Mouse (Mus musculus): ENCODE measurements at regions not wholly inside any gene's neighbourhood (a gene's known extent, or its start where the extent isn't known, plus 50 kb on each side); places are given as distances from the start of the nearest gene placed in this dataset.

GRCm38 (mm10) chr3:41171310-41171709 is 88.5 kb upstream of the Pgrmc2 start:
- ATAC-seq (ENCODE audit: insufficient number of reproducible peaks, low FRiP score, low TSS enrichment, low read depth) (no peak), DNase-seq (ENCODE audit: low spot score) (peak; percentile 12)
- H3K4me2 ChIP-seq (ENCODE audit: low read depth, severe bottlenecking) = no peak overlapping the region
- H3K27me3 ChIP-seq (ENCODE audit: control insufficient read depth, insufficient read depth, low read length) = no peaks in the 10 kb centered on the region
- H3K27ac ChIP-seq (replicated peaks; ENCODE audit: low read depth, low read length) = no peak overlapping the region
- H3K9me3 ChIP-seq (ENCODE audit: control insufficient read depth, low read length) = no peaks in the 10 kb centered on the region
- H3K4me3 ChIP-seq (ENCODE audit: low read depth, low read length) = no peak overlapping the region
- no peak overlapping the region for H3K9ac ChIP-seq (ENCODE audit: low read length)
- H3K36me3 ChIP-seq (ENCODE audit: control insufficient read depth, insufficient read depth, low read length) = no peaks in the 10 kb centered on the region
- WGBS = 94% methylated on average over 4 of the region's 4 CpGs
- no peaks in the 10 kb centered on the region for H3K4me1 ChIP-seq (ENCODE audit: control insufficient read depth, insufficient read depth, low read length)

- Histone ChIP-seq H3K9ac (ENCODE audit: low read length) (no peak overlapping the region), H3K4me3 (ENCODE audit: low read depth, low read length) (no peak overlapping the region), H3K36me3 (ENCODE audit: control insufficient read depth, insufficient read depth, low read length) (no peaks in the 10 kb centered on the region), H3K4me1 (ENCODE audit: control insufficient read depth, insufficient read depth, low read length) (no peaks in the 10 kb centered on the region), H3K27ac (replicated peaks; ENCODE audit: low read depth, low read length) (no peak overlapping the region), H3K4me2 (ENCODE audit: low read depth, severe bottlenecking) (no peak overlapping the region), H3K9me3 (ENCODE audit: control insufficient read depth, low read length) (no peaks in the 10 kb centered on the region), H3K27me3 (ENCODE audit: control insufficient read depth, insufficient read depth, low read length) (no peaks in the 10 kb centered on the region)
- ATAC-seq (ENCODE audit: insufficient number of reproducible peaks, low FRiP score, low TSS enrichment, low read depth) = no peak
- DNase-seq (ENCODE audit: low spot score) = peak; percentile 13
- WGBS = 78% methylated on average over 6 of the region's 6 CpGs
Observed at GRCm38 (mm10) chr3:41170566-41170965, 87.7 kb upstream of the Pgrmc2 start.

GRCm38 (mm10) chr3:41169430-41169829 is 86.6 kb upstream of the Pgrmc2 start:
- Histone ChIP-seq H3K4me2 (ENCODE audit: low read depth, severe bottlenecking) (no peak overlapping the region), H3K27ac (replicated peaks; ENCODE audit: low read depth, low read length) (no peak overlapping the region), H3K27me3 (ENCODE audit: control insufficient read depth, insufficient read depth, low read length) (no peaks in the 10 kb centered on the region), H3K4me1 (ENCODE audit: control insufficient read depth, insufficient read depth, low read length) (no peaks in the 10 kb centered on the region), H3K9ac (ENCODE audit: low read length) (no peak overlapping the region), H3K36me3 (ENCODE audit: control insufficient read depth, insufficient read depth, low read length) (no peaks in the 10 kb centered on the region), H3K4me3 (ENCODE audit: low read depth, low read length) (no peak overlapping the region), H3K9me3 (ENCODE audit: control insufficient read depth, low read length) (no peaks in the 10 kb centered on the region)
- ATAC-seq (ENCODE audit: insufficient number of reproducible peaks, low FRiP score, low TSS enrichment, low read depth) (no peak), DNase-seq (ENCODE audit: low spot score) (peak; percentile 13)
- WGBS = 88% methylated on average over 10 of the region's 10 CpGs

- H3K4me1 ChIP-seq (ENCODE audit: control insufficient read depth, insufficient read depth, low read length) = no peaks in the 10 kb centered on the region
- no peaks in the 10 kb centered on the region for H3K9me3 ChIP-seq (ENCODE audit: control insufficient read depth, low read length)
- H3K4me2 ChIP-seq (ENCODE audit: low read depth, severe bottlenecking) = no peak overlapping the region
- no peaks in the 10 kb centered on the region for H3K36me3 ChIP-seq (ENCODE audit: control insufficient read depth, insufficient read depth, low read length)
- 81% methylated on average over 11 of the region's 11 CpGs for WGBS
- no peak overlapping the region for H3K4me3 ChIP-seq (ENCODE audit: low read depth, low read length)
- H3K27ac ChIP-seq (replicated peaks; ENCODE audit: low read depth, low read length) = no peak overlapping the region
- DNase-seq (ENCODE audit: low spot score) (peak; percentile 25), ATAC-seq (ENCODE audit: insufficient number of reproducible peaks, low FRiP score, low TSS enrichment, low read depth) (no peak)
- H3K9ac ChIP-seq (ENCODE audit: low read length) = no peak overlapping the region
- no peaks in the 10 kb centered on the region for H3K27me3 ChIP-seq (ENCODE audit: control insufficient read depth, insufficient read depth, low read length)
Observed at GRCm38 (mm10) chr3:41168181-41168967, 85.5 kb upstream of the Pgrmc2 start.

- H3K9ac ChIP-seq (ENCODE audit: low read length) = no peak overlapping the region
- peak; percentile 13 for DNase-seq (ENCODE audit: low spot score)
- no peaks in the 10 kb centered on the region for H3K9me3 ChIP-seq (ENCODE audit: control insufficient read depth, low read length)
- H3K4me2 ChIP-seq (ENCODE audit: low read depth, severe bottlenecking) = no peak overlapping the region
- no peak overlapping the region for H3K27ac ChIP-seq (replicated peaks; ENCODE audit: low read depth, low read length)
- 87% methylated on average over 3 of the region's 3 CpGs for WGBS
- H3K27me3 ChIP-seq (ENCODE audit: control insufficient read depth, insufficient read depth, low read length) = no peaks in the 10 kb centered on the region
- H3K4me1 ChIP-seq (ENCODE audit: control insufficient read depth, insufficient read depth, low read length) = no peaks in the 10 kb centered on the region
- H3K36me3 ChIP-seq (ENCODE audit: control insufficient read depth, insufficient read depth, low read length) = no peaks in the 10 kb centered on the region
- ATAC-seq (ENCODE audit: insufficient number of reproducible peaks, low FRiP score, low TSS enrichment, low read depth) = no peak
- no peak overlapping the region for H3K4me3 ChIP-seq (ENCODE audit: low read depth, low read length)
Observed at GRCm38 (mm10) chr3:41167476-41167875, 84.6 kb upstream of the Pgrmc2 start.

- ATAC-seq (ENCODE audit: insufficient number of reproducible peaks, low FRiP score, low TSS enrichment, low read depth) (no peak), DNase-seq (ENCODE audit: low spot score) (peak; percentile 12)
- H3K27ac ChIP-seq (replicated peaks; ENCODE audit: low read depth, low read length) = no peak overlapping the region
- 86% methylated on average over 7 of the region's 7 CpGs for WGBS
- H3K9ac ChIP-seq (ENCODE audit: low read length) = no peak overlapping the region
- no peaks in the 10 kb centered on the region for H3K27me3 ChIP-seq (ENCODE audit: control insufficient read depth, insufficient read depth, low read length)
- no peaks in the 10 kb centered on the region for H3K9me3 ChIP-seq (ENCODE audit: control insufficient read depth, low read length)
- no peak overlapping the region for H3K4me2 ChIP-seq (ENCODE audit: low read depth, severe bottlenecking)
- no peak overlapping the region for H3K4me3 ChIP-seq (ENCODE audit: low read depth, low read length)
- no peaks in the 10 kb centered on the region for H3K36me3 ChIP-seq (ENCODE audit: control insufficient read depth, insufficient read depth, low read length)
- no peaks in the 10 kb centered on the region for H3K4me1 ChIP-seq (ENCODE audit: control insufficient read depth, insufficient read depth, low read length)
Observed at GRCm38 (mm10) chr3:41164736-41165135, 81.9 kb upstream of the Pgrmc2 start.

- no peaks in the 10 kb centered on the region for H3K4me1 ChIP-seq (ENCODE audit: control insufficient read depth, insufficient read depth, low read length)
- no peak for DNase-seq (ENCODE audit: low spot score)
- H3K4me3 ChIP-seq (ENCODE audit: low read depth, low read length) = no peak overlapping the region
- no peaks in the 10 kb centered on the region for H3K27me3 ChIP-seq (ENCODE audit: control insufficient read depth, insufficient read depth, low read length)
- WGBS = 86% methylated on average over 3 of the region's 3 CpGs
- no peaks in the 10 kb centered on the region for H3K36me3 ChIP-seq (ENCODE audit: control insufficient read depth, insufficient read depth, low read length)
- H3K9ac ChIP-seq (ENCODE audit: low read length) = no peak overlapping the region
- ATAC-seq (ENCODE audit: insufficient number of reproducible peaks, low FRiP score, low TSS enrichment, low read depth) = no peak
- H3K9me3 ChIP-seq (ENCODE audit: control insufficient read depth, low read length) = no peaks in the 10 kb centered on the region
- no peak overlapping the region for H3K4me2 ChIP-seq (ENCODE audit: low read depth, severe bottlenecking)
- no peak overlapping the region for H3K27ac ChIP-seq (replicated peaks; ENCODE audit: low read depth, low read length)
Observed at GRCm38 (mm10) chr3:41163767-41164166, 80.9 kb upstream of the Pgrmc2 start.

- DNase-seq (ENCODE audit: low spot score) (no peak), ATAC-seq (ENCODE audit: insufficient number of reproducible peaks, low FRiP score, low TSS enrichment, low read depth) (no peak)
- Histone ChIP-seq H3K4me3 (ENCODE audit: low read depth, low read length) (no peak overlapping the region), H3K9me3 (ENCODE audit: control insufficient read depth, low read length) (no peaks in the 10 kb centered on the region), H3K36me3 (ENCODE audit: control insufficient read depth, insufficient read depth, low read length) (no peaks in the 10 kb centered on the region), H3K4me2 (ENCODE audit: low read depth, severe bottlenecking) (no peak overlapping the region), H3K9ac (ENCODE audit: low read length) (no peak overlapping the region), H3K27me3 (ENCODE audit: control insufficient read depth, insufficient read depth, low read length) (no peaks in the 10 kb centered on the region), H3K27ac (replicated peaks; ENCODE audit: low read depth, low read length) (no peak overlapping the region), H3K4me1 (ENCODE audit: control insufficient read depth, insufficient read depth, low read length) (no peaks in the 10 kb centered on the region)
- 89% methylated on average over 1 of the region's 1 CpGs for WGBS
Observed at GRCm38 (mm10) chr3:41162514-41162913, 79.7 kb upstream of the Pgrmc2 start.

- no peaks in the 10 kb centered on the region for H3K4me1 ChIP-seq (ENCODE audit: control insufficient read depth, insufficient read depth, low read length)
- H3K9ac ChIP-seq (ENCODE audit: low read length) = no peak overlapping the region
- no peak overlapping the region for H3K4me2 ChIP-seq (ENCODE audit: low read depth, severe bottlenecking)
- H3K27me3 ChIP-seq (ENCODE audit: control insufficient read depth, insufficient read depth, low read length) = no peaks in the 10 kb centered on the region
- DNase-seq (ENCODE audit: low spot score) (no peak), ATAC-seq (ENCODE audit: insufficient number of reproducible peaks, low FRiP score, low TSS enrichment, low read depth) (no peak)
- no peaks in the 10 kb centered on the region for H3K36me3 ChIP-seq (ENCODE audit: control insufficient read depth, insufficient read depth, low read length)
- H3K27ac ChIP-seq (replicated peaks; ENCODE audit: low read depth, low read length) = no peak overlapping the region
- no peak overlapping the region for H3K4me3 ChIP-seq (ENCODE audit: low read depth, low read length)
- no peaks in the 10 kb centered on the region for H3K9me3 ChIP-seq (ENCODE audit: control insufficient read depth, low read length)
Observed at GRCm38 (mm10) chr3:41160648-41161047, 77.8 kb upstream of the Pgrmc2 start.
